Mouse (Mus musculus) liver, postnatal 0 days (tissue): ENCODE results near the gene Gsk3b.

ENCODE experiments used
- CTCF ChIP-seq: sonication (generic); IDR thresholded peaks from 2 replicates; pipeline ENCODE4 v1.5.1; 2016; ENCODE audit warnings: antibody characterized with exemption, low read depth
- EP300 ChIP-seq: IDR thresholded peaks from 2 replicates; pipeline ENCODE4 v1.6.1; 2016; ENCODE audit warnings: antibody characterized with exemption, low read depth, mild to moderate bottlenecking

DNA sequence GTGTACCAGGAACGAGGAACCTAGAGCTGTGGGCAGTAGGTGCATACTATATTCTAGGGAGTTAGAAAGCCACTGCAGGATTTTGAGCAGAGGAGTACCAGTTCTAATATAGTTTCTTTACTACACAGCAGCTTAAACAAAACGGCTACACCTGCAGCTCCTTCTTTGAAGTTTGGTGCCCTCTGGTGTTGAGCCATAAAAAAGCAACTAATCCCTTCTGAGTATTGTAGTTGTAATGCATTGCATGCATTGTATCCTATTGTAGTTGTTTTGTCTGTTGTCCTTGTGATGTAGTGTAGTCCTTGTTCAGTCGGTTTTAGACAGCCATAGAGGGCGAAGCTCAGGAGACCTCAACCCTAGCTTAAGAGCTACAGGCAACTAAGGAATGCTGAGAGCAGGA is 108.5 kb downstream of the Gsk3b start:
- peak; percentile 81 for TF ChIP-seq CTCF
- no peak for TF ChIP-seq EP300
